Mouse (Mus musculus) v-Abl transformed pro-B cells (cell line): ENCODE data around the gene Ypel4.

Experiments
- in situ Hi-C, 2 experiments: fragments of 400-800 bp; cut with MboI; formaldehyde crosslinking; loops; one replicate each; pipeline ENCODE4 v1.15.1; 2025; ENCODE audit not compliant: unreplicated experiment in 2 of 2

Ypel4 gene

GRCm38 (mm10) chr2:84725770-84726169 is 8.1 kb upstream of the Ypel4 start:
- in situ Hi-C loops: loop anchor here (5.0 to 10.0 kb wide), 2 partner anchors 48 to 309 kb away; partner anchors contain the start of genes Gm28635 (in 1 of the 2), Med19 (in 1 of the 2), P2rx3 (in 1 of the 2) and Ssrp1 (in 1 of the 2)

DNA sequence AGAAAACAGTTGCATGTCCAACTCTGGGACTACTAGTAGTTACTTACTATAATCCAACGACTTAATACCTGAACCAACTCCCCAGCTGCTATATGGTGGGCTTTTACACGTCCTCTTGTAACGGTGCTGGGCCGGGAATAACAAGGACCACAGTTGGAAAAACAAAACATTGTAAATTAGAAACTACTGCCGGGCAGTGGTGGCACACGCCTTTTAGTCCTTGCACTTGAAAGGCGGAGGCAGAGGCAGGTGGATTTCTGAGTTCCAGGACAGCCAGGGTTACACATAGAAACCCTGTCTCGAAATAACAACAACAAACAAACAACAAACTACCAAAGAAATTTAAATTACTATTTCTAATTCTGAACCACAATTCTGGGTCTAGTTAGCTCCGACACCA is 7.1 kb upstream of the Ypel4 start:
- in situ Hi-C loops: loop anchor here (5.0 to 10.0 kb wide), 2 partner anchors 49 to 308 kb away; partner anchors contain the start of genes Gm28635 (in 1 of the 2), Med19 (in 1 of the 2), P2rx3 (in 1 of the 2) and Ssrp1 (in 1 of the 2)

DNA sequence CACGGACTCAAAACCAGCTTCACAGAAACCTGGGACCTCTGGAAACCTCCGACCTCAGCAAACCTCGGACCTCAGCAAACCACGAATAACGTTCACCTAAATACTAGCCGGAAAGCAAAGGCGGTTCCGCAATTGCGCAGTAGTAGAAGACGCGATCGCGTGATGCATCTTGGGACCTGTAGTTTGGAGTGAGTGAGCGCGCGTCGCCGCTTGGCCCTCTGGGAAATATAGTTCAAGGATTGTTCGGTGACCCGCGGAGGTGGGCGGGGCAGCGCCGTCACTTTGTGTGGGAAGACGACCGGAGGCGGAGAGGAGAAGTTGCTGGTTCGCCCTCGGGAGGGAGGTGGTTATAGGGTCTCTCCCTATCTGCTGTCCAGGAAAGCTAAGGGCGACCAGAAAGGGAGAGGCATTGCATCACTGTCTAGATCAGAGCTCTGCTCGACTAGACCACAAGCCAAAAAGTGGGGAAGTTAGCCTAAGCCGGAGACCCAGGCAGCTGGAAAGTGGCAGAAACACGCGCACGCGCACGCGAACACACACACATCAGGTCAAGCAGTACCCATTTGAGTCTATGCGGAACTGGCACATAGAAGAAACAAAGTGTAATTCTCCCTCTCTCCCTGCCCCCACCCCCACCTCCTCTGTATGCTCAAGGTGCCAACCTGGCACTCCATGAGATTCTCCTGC is 6.5 kb upstream of the Ypel4 start, which contains the start of gene Clp1:
Gene Clp1, minus strand, starts transcription at position 179 of the 687 bp plus-strand sequence.
- in situ Hi-C loops: loop anchor here (5.0 to 10.0 kb wide), 2 partner anchors 50 to 307 kb away; partner anchors contain the start of genes Gm28635 (in 1 of the 2), Med19 (in 1 of the 2), P2rx3 (in 1 of the 2) and Ssrp1 (in 1 of the 2)

DNA sequence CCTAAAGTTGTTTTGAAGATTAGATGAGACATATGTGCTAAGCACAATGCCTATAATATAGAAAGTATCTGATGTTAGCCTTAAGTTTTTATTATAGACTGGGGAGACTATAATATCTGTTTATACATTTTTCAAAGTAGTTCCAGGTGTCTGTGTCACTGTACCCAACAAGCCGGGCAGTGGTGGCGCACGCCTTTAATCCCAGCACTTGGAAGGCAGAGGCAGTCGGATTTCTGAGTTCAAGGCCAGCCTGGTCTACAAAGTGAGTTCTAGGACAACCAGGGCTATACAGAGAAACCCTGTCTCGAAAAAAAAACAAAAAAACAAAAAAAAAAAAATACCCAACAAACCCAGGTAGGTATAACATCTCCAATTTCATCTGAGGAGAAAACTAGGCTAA is 5.7 kb upstream of the Ypel4 start:
- in situ Hi-C loops: loop anchor here (5.0 to 10.0 kb wide), 2 partner anchors 51 to 307 kb away; partner anchors contain the start of genes Gm28635 (in 1 of the 2), Med19 (in 1 of the 2), P2rx3 (in 1 of the 2) and Ssrp1 (in 1 of the 2)

GRCm38 (mm10) chr2:84731206-84731605 is 2.7 kb upstream of the Ypel4 start:
- in situ Hi-C loops: no loop called here

DNA sequence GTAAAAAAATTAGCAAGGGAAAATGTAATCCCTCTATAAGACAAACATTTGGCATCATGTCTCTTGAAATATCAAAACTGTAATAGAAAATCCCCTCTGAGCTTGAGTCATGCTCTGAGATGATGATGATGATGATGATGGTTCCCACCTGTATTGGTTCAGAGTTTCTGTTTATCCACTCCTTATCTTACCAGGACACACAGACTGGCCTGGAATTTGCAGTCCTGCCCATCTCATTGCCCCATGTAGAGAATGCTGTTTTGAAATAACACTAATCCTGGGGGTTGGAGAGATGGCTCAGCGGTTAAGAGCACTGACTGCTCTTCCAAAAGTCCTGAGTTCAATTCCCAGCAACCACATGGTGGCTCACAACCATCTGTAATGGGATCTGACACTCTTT is 1.5 kb upstream of the Ypel4 start:
- in situ Hi-C loops: no loop called here

- in situ Hi-C loops: no loop called here
Measured at GRCm38 (mm10) chr2:84734351-84734864, 550 bp downstream of the Ypel4 start.

- in situ Hi-C loops: no loop called here
Measured at GRCm38 (mm10) chr2:84734919-84735318, 1.1 kb downstream of the Ypel4 start.

DNA sequence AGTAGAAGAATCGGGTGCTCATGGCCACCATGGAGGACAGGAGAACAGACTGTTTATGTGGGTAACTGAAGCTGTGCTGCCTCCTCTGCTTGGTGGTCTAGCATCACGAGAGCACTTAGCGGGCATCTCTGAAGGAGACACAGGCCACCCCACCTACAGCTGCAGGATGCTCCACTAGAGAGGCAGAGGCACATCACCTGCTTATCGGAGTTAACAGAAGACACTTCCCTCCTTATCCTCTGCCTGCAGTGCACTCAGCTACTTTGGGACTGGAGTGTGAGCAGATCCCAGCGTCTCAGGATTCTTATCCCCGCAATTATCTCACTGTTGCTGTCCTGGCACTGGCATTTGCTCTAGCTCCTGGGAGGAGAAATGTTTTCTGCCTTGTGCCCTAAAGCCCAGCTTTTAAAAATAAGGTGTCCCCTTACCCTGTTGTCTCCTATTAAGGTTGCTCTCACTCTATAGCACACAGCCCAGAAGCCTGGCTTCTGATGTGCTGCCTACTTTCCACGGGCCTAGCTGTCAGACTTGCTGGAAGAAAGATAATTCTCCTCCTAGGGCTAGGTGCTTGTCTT is 1.6 kb downstream of the Ypel4 start:
- in situ Hi-C loops: no loop called here

GRCm38 (mm10) chr2:84736312-84737161 is 2.7 kb downstream of the Ypel4 start:
- in situ Hi-C loops: no loop called here

GRCm38 (mm10) chr2:84737451-84737925 is 3.6 kb downstream of the Ypel4 start:
- in situ Hi-C loops: no loop called here

DNA sequence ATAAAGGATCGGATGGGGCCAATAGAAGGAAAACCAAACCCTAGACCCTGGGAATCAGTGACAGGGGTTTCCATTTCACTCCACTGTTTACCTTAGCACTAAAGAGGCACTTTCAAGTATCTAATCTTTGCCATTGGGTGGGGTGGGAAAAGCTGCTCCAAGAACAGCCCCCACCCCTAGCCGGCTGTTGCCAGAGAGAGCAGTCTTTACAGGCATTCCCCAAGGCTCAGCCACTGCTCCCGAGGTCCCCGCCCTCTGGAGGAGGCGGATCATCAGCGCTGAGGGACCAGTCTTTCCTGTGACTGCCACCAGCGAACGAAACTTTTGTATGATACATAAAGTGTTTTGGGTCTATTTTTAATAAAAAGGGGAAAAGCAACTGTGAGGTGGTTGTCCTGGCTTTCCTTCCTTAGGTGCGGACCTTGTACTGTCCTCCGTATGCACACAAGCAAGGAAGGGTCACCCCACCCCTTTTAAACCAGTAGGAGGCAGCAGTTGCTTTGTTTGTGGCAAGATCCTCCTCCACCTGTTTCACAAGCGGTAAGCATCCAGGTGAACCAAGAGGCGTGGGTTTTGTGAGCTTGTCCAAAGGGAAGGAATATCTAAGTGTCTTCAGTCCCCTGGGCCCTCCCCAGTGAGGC is 4.5 kb downstream of the Ypel4 start:
- in situ Hi-C loops: no loop called here

DNA sequence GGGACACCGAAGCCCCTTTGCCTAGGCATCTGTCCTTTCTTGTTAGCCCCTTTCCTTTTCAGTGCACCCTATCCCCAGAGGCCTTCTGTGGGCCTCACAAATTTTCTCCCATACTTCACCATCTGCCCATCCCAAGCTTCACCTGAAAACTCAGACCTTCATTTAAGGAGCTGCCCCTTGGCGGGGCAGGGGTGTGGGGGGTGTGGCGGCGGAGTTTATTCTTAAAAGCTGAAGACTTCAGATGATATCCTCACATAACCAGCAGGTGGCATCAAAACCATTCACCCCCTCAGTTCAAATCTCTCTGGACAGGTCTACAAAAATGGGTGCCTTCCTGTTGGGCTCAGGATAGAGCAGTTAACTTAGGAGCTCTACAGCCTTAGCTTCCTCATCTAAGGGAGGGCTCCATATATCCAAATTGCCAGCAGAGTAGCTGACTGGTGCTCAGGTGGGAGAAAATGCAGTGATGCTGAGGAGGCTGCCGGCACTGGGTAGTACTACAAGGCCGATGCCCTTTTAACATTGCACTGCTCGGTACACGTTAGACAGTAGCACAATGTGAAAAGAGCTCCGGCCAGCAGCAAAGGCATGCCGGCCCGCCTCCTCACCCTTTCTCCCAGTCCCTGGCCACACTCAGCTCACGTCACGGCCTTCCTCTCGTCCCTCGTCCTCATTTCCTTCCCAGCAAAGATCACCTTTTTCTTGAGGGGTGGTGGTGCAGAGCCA is 6.9 kb downstream of the Ypel4 start:
- in situ Hi-C loops: no loop called here

DNA sequence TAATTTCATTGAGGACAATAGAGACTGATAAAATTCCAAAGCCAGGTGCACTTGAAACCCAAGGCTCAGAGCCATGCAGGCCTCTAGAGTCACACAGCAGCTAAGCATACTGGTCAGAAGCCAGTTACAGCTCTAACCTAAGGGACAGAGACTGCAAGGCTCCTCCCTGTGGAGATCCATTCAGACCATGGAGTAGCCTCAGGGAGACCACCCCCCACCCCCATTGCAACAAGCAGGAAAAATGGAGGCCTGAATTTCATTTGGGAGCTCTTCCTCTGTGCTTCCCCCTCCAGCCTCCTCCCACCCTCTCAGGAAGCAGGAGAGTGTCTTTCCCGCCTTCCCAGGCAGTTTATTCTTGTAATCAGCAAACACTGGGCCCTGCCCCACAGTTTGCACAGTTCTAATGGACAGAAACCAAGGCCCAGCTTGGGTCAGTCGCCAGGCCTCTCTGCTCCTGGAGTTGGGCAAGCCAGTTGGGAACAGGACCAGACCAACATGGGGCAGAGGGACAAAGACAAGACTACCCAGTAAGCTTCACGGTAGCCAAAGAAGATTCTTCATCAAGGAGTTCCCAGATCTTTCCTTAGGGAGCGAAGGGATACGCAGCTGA is 8.1 kb downstream of the Ypel4 start:
- in situ Hi-C loops: no loop called here

DNA sequence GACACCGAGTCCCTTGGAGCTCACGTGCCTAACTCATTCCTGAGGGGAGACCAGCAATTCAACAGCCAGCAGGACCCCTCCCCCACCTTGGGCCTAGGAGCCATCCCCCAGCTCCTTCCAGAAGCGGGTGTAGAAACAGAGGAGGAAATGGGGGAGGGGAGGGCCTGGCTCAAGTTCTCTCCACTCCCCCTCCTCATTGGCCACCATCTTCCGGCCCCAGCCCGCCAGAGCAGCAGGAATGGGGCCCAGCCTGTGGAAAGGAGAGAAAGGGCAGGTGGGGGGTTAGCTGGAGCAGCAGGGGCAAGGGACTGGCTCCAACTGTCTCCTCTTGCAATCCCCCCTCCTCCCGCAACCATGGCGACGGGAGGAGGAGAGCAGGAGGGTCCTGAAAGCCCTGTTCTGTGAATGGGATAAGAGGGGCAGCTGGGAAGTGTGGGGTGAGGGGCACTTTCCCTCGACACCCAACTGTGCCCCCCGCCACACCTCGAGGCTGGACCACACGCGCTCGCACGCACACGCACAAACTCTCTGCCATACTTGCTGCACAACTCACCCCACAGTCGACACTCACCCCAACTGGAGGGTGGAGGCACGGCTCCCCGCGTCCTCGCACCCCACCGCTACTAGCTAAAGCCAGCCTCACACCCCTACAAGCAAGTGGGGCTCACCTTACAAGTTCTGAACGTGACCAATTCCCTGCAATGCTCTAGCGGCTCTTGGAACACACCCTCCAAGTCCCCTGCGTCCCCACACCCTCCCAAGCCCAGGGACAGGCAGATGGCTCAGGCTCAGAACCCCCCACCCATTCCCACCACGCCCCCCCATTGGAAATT is 8.8 kb downstream of the Ypel4 start:
- in situ Hi-C loops: no loop called here

- in situ Hi-C loops: no loop called here
Measured at GRCm38 (mm10) chr2:84743561-84743960, 9.7 kb downstream of the Ypel4 start, which contains the start of gene Gm19426. Gm19426 (minus strand) TSS chr2:84743655.

DNA sequence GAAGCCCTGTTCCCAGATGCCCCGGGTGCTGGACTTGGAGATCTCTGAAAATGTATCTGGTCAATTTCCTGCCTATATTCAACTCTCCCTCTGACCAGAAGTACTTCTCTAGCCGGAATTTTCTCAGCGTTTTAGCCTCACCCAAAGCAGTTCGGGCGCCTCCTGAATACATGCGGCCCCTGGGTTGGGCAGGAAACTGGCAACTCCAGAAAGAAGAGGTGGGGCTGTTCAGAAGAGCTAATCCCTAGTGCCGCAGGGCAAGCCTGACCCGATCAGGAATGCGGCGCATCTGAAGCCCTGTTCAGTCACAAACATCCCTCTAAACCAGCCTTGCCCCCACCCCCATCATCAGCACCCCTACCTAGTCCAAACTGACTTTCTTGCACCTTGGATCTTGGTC is 10.3 kb downstream of the Ypel4 start:
- in situ Hi-C loops: no loop called here

GRCm38 (mm10) chr2:84750115-84750514 is 16.3 kb downstream of the Ypel4 start:
- in situ Hi-C loops: loop anchor here (10.0 to 25.0 kb wide), 3 partner anchors 135 to 812 kb away; no protein-coding TSS in a partner anchor
